Mouse (Mus musculus): ENCODE measurements around the gene Rpn1.
A peak's percentile ranks its signal among the peaks of the same experiment; 100 is the strongest.

The Rpn1 gene

DNA sequence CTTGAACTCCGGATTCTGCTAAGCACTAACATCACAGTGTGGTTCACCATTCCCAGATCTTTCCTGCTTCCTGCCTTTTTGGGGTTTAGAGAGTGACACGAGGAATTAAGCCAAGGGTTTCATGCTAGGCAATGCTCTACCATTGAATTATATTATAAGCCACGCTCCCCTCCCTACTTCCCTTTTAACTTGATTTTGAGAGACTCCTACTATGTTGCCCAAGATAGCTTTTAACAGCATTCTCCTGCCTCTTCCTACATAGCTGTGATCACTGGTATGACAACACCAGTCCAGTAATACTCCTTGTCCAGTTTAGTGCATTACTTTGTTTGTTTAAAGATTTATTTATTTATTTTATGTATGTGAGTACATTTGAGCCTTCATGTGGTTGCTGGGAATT is 16.6 kb upstream of the Rpn1 start:
- DNase-seq, result no peak

DNA sequence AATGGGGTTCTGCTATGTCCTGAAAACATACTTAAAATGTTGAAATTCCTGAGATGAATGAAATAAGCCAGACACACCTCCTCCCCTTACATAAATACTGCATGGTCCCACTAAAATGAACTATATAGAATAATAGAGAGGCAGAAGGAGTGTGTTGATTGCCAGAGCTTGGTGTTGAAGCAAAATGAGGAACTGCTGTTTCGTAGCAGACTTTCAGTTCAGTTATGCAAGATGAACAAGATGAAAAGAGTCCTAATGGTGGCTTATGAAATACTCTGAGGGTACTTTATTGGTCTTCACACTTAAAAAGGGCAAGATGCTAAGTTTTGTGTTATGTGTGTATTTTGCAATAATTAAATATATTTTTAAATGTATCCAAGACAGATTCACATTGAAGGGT is 15.5 kb upstream of the Rpn1 start:
- DNase-seq, result no peak

DNA sequence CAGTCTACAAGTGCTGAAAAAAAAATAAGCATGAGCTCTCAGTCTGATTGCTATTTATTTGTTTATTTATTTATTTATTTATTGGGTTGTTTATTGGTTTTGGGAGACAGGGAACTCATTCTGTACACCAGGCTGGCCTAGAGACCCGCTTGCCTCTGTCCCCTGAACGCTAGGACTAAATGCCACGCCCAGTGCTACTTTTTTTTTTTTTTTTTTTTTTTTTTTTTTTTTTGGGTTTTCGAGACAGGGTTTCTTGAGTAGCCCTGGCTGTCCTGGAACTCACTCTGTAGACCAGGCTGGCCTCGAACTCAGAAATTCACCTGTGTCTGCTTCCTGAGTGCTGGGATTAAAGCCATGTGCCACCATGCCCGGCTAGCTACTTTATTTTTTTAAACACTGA is 13.8 kb upstream of the Rpn1 start:
- DNase-seq, result no peak

DNA sequence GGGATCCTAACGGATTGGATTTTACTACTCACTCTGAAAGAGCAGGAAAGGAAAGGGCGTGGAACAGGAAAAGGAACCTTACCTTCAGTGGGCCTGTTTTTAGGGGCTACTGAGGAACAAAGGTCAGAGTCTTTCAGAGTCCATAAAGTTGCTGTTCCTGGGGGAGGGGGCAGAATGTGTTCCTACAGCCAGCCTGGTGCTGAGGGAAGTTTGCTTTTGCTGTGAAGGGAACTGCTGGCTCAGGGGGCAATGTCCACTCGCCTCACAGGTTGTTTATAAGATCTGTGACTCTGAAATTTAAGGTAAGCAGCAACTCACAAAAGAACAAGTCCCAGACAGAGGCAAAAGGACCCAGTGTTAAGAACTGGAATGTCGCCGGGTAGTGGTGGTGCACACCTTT is 13.1 kb upstream of the Rpn1 start:
- no peak for DNase-seq

DNA sequence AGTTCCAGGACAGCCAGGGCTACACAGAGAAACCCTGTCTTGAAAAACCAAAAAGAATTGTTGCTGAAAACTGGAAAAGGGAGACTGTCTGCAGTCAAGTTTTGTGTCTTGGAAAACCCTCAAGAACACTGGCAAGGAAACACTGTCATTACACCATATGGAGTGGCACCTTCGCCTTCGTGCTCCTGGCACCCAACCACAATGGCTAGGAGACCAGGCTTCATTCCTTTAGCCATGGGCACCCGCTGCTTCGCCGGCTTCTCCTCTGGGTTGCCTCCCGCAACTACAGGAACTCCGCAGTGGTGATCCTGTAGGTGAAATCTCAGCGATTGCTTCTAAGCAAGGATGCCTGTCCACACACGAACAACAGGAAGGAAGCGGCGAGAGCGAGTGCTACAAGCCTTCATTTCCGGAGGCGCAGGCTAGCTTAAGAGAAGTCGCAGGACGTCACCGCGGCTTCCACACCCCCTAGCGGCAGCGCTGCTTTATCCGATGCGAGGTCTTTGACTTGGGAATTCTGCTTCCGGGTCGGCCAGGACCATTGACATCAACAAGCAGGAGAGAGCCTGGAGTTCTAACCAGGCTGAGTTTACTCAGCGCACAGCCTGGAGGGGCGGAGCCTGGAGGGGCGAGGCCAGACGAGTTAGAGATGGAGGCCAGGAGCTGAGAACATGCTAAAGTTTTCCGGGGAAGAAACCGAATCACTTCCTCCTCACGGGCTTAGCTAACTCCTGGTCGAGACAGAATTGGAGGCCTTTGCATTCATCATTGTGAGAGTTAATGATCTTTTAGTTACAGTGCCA is 9.3 kb upstream of the Rpn1 start:
- peak; percentile 96 for DNase-seq

DNA sequence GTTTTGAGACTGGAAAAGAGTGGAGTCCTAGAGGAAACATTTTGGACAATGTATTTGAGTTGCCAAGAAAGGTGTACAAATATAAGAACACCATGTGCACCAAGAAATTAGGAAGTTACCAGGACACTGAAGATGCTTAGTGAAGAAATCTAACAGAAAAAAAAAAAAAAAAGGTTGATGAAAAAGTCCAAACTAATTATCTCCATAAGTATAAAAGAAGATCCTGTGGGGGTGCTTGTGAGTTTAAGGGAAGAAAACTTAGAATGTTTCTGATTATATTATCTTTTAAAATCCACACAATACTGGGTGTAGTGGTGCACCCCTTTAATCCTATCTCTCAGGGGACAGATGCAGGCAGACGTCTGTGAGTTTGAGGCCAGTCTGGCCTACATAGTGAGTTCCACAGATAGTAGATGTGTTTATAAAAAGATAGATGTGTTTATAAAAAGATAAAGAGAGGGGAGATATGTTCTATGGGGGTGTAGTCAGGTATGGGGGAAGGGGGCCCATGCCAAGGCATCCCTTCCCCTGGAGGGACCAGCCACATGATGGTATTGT is 8.2 kb upstream of the Rpn1 start:
- DNase-seq, result no peak

DNA sequence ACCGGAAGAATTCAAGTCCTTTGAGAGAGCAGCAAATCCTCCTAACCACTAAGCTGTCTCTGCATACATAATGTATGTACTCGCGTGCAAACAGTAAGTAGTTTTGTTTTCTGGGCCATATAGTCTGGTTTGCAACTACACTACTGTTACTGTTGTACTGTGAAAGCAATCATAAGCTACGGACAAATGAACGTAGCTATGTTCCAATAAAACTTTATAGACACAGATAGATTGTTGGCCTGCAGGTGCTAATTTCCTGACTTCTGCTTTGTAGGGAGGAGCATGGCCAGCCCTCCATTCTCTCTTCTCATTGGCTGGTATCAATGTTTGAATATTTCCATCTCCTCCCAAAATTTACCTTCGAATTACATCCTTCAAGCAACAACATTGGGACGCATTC is 1.2 kb upstream of the Rpn1 start:
- no peak for DNase-seq

DNA sequence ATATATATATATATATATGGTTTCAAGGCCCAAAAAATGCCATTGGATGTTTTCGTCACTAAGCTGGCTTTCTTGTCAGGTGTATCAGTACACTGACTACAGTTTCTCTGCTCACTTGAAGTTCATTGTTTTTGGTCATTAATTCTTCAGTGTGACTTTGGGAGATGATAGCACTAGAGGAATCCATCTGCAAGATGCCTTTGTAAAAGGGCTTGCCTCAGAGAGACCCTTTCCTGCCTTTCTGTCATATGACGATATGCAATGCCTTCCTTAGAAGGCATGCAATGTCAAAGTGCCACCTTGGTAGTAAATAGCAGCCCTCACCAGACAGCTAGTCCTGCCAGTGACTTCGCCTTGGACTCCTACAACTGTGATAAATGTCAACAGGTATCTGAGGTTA is 610 bp upstream of the Rpn1 start:
- no peak for DNase-seq

DNA sequence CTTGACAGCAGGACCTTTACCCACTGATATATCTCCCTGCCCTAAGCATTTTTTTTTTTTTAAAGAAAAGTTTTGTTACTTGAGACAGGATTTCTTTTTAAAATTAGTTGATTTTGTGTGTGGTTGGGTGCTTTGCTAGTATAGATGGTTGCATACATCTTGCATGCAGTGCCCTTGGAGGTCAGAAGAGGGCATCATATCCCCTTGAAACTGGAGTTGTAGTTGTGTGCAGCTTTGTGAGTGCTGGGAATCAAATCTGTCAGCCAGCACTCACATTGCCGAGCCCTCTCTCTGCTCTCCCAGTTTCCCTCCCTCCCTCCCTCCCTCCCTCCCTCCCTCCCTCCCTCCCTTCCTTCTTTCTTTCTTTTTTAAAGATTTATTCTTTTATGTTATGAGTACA is 4.7 kb downstream of the Rpn1 start:
- DNase-seq, result no peak

DNA sequence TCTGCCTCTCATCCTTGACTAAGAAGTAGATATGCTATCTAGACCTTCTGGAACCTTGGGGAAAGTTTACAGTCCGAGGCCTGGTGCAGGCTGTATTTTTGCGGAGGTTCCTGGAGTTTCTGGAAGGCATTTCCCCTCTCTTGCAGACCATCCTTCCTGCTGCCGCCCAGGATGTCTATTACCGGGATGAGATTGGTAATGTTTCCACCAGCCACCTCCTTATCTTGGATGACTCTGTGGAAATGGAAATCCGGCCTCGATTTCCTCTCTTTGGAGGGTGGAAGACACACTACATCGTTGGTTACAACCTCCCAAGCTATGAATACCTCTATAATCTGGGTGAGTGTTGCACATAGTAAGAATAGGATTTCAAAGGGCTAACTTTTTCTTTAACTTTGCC is 11.1 kb downstream of the Rpn1 start:
- no peak for DNase-seq

DNA sequence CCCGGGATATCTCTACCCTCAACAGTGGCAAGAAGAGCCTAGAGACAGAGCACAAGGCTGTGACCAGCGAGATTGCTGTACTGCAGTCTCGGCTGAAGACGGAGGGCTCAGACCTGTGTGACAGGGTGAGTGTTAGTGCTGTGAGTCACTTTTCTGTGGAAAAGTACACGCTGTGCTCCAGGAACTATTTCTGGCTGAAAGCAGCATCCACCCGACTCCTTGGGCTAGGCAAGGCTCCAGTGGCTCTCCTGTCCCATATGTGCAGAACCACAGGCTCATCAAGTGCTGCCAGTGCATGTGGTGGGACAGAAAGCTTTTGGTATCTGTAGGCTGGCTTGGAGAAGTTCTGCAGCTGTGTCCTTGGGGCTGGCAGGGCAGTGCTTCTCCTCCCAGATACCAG is 17.8 kb downstream of the Rpn1 start:
- DNase-seq, result no peak

DNA sequence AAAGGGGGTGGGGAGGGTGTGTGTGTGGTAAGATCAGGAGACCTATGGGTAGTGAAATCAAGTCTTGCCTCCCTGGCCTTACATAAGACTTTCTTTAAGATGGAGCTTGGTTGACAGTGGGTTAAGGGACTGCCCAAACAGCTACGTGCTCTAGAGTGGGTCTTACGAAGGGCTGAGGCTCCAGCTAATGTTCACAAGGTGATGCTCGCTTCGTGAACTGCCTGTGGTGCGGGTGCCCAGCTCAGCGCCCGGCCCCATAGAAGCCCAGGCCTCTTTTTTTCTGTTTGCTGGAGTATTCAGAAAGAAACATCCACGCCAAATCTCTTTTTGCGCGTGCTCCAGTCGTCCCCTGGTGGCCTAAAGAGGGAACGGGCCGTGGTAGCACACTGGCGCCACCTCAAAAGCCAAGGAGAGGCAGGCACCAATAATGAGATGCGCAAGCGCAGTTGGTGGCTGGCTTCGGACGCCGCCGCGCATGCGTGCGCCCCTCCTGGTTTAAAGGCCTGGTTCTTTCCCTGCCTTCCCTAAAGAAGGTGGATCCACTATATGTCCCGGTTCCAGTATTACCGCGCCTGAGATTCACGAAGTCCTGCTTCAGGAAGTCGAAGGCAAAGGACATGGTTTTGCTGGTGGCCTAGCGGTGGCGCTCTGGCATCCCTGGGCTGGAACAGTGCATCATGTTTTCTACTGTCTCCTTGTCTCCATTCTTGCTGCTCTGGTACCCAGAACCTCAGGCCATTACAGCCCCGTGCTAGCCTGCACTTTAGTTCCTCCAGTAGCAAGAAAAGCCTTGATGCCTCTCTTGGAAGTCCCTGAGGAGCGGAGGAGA is 21.7 kb downstream of the Rpn1 start:
- DNase-seq, result peak; percentile 95

DNA sequence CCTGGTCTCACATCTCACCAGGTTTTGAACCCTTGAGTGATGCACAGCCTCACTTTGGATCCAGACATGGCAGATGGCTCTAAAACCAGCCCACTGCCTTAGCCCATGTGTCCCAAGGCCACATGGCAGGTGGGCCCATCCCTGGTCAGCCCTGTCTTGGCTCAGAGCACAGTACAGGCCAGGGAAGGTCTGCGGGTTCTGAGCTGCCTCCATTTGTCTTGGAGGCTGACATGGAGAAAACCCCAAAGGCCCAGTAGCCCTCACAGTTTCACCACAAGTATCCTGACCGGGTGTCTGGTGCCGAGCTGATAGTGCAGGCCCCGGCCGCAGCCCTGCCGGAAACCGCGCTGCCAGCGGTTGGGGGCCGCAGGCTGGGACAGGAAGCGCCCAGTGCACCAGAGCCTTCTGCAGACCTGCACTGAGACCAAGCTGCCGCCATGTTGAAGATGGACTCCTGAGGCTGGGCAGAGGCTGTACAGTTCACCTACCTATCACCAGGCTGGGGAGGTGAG is 22.4 kb downstream of the Rpn1 start:
- DNase-seq, result no peak

DNA sequence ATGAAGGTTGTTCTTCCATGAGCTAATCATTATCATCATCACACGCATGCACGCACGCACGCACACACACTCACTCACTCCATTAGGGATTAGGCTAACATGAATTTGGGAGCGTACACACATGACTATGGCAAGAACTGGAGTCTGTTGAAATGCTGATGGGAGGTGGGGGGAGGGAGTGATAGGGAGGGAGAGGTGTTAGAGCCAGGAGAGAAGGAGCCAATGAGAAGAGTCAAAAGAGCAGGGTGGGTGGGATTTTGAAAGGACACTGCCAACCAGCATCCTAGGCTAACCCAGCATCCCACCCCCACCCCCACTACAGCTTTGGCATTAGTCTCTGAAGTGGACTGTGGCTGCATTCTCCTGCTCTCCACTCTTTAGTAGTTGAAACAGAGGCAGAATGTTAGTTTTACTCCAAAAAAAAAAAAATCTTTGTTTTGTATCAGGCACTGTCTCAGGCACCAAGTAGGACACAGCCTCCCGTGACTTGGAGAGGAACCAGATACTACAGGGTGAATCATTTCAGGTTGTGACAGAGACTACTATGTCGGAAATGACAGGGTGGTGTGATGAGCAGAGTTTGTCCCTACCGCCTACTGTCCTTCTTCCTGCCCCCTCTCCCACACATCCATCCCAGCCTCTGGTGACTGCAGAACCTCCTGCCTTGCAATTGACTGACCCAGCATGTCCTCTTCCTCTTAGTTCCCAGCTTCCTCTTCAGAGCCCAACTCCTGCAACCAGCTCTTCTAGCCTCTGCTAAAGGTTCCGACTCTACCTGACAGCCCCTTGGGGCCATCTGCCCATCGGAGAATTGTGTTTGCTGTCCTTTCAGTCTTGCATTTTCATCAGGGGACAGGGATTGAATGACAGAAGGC is 23.6 kb downstream of the Rpn1 start:
- DNase-seq, result no peak

DNA sequence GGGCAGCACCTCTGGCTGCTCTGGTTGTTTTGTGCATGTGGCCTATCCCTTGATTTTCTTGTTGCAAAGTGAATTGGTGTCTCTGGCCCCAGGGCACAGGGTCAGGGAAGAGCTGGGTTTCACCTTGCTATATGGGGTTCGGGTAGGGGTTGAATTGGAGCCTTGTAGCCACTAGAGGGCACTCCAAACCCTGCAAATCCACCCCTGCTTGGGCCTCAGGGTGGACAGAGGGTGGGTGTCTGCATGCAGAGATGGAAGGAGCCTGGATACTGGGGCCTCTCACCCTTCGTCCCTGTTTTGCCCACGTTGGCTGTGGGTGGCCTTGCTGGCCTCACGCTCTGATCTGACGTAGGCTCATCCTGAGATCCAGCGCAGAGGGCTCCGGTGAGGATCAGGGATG is 28.9 kb downstream of the Rpn1 start:
- peak; percentile 57 for DNase-seq

DNA sequence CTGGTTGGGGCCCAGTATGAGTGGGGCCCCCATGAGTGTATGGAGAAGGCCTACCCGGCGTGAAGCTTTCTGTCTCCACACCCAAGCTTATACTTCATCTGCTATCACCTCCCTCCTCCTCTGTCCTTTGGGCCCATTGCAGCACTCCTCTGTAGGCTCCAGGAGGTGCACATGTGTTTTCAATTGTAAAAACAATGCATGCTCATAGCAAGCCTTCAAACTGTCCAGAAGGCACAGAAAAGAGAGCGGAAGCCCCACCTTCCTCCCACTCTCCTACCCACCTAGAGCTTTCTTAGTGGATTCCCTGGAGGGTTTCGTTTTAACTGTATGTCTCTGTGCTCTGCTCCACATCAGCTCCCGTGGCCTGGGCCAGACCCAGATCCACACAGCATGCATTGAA is 30.1 kb downstream of the Rpn1 start:
- DNase-seq, result no peak

DNA sequence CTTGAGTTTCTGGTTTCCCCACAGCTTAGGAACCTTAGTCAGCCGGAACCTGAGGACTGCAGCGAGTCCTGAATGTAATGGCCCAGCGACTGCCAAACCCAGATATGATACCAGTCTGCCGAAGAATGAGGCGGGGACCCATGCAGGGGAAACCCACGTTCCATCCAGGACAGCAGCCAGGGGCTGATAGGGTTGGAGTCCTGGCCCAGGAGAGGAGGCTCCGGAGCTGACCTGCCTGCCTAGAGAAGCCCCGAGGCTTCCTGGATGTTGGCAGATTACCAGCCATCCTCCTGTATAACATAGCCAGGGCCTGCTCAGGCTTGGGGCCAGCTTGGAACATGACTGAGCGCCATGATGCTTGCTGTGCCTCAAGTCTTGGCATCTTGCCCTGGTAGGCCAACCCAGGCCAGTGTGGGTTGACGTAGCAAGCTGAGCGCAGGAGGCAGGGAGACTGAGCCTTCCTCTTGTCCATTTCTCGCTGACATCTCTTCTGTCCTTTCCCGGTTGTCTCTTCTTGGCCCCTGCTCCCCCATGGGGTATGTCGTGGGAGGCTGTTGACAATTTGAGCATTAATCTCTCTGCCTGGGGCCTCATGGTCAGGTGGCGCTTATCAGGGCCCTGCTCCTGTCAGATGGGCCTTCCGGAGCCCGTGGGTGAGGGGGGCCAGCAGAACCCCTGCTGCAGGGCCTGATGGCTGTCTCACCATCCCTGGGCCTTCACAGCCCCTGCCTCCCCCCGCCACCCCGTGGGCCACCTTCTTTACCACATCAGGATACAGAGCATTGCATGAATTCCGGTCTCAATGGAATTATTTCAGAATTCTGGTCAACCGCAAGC is 32.3 kb downstream of the Rpn1 start:
- DNase-seq, result no peak

DNA sequence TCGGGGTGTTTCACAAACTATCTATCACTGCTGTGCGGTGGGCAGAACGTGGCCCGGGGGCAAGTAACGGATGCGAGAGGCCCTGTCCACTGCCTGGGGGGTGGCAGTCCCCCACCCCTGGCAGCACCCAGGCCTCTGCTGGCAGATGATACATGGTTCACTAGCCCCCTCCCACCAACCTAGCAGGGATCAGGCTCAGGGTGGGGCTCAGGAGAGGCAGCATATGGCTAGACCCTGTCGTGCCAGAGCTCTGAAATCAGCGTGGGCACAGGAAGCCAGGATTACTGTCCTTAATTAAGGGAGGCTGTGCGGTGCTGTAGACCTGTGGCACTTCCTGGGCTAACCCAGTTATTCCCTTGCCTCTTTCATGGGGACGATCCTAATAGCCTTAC is 32.9 kb downstream of the Rpn1 start:
- no peak for DNase-seq

DNA sequence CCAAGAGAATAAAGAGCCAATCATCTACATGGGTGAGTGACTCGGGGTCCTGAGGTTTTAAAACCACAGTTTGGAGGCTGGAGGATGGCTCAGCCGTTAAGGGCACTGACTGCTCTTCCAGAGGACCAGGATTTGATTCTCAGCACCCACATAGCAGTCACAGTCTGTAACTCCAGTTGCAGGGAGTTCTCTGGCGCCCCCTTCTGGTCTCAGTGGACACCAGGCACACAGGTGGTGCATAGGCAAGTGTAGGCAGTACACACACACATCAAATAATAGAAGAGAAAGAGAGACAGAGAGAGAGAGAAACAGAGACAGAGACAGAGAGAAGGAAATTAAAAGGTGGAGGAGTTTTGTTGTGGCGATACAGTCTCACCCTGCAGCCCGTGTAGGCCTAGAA is 35.0 kb downstream of the Rpn1 start:
- DNase-seq, result no peak

DNA sequence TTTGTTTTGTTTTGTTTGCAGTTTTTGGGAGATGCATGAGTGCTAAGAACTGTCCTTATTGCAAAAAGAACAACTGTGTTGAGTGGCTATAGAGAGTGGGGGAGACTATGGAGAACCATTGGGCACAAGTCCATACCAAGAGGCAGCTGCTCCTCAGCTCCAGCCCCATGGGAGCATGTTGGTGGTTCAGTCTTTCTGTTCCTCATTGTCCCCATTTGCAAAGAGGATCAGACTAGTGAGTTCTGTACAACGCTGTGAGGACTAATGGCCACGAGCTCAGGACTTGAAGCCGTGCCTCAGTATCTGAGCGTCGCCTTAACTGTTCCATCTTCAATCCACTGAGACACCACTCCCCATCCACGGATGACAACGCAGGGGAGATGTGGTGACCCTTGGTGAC is 36.5 kb downstream of the Rpn1 start:
- DNase-seq, result no peak

DNA sequence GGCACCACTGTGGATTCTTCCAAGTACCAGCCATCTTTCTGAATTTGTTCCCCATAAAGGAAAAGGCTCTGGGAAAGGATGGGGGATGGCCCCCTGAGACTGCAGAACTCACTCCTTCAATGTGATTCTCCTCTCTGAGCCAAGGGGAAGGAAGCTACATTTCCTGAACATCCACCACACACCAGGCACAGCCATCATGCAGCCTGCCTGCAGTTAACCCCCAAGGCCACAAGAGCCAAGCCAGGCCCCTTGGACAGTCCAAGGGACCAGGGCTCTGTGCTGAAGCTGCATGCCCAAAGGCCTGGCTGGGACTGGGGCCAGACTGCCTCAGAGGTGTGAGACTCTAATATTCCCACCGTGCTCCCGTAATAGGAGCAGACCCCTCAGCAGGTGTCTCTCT is 37.5 kb downstream of the Rpn1 start:
- no peak for DNase-seq

Measured in right cerebral cortex, postnatal 4 days (tissue).